Mouse (Mus musculus) embryonic facial prominence, embryonic 14.5 days (tissue): ENCODE measurements around the gene Ifit1bl2. TPM values are rescaled to one million over a fixed set of nuclear protein-coding genes. Genes with fewer than 3 reads are reported as not detected.
"Not testable (repeated sequence)": the region's sequence is repeated elsewhere in the genome, so short reads cannot be mapped to it uniquely, and the experiment has no call there.

Experiments
- ATAC-seq: fragments of 200-750 bp; cut with Nextera tagmentation; 2 replicates; pipeline ENCODE4 v1.8.0; 2017; ENCODE audit warnings: low read depth, moderate number of reproducible peaks, moderate TSS enrichment
- DNase-seq: peaks from one replicate; pipeline ENCODE4 v3.0.0-alpha.2; 2015; ENCODE audit warnings: low spot score
- H3K27ac ChIP-seq: fragments of 300-500 bp; sonication (generic); replicated peaks from 2 replicates; pipeline ENCODE4 v1.5.1; 2014; ENCODE audit warnings: low read depth, mild to moderate bottlenecking, low read length, moderate library complexity
- H3K27me3 ChIP-seq: fragments of 300-500 bp; sonication (generic); replicated peaks from 2 replicates; pipeline ENCODE4 v1.6.1; 2014; ENCODE audit warnings: low read length; ENCODE audit not compliant: control insufficient read depth, insufficient read depth
- H3K36me3 ChIP-seq: fragments of 300-500 bp; sonication (generic); 2 replicates; pipeline ENCODE4 v1.6.1; 2014; ENCODE audit warnings: low read length, mixed read lengths; ENCODE audit not compliant: control insufficient read depth, insufficient read depth
- H3K4me1 ChIP-seq: fragments of 300-500 bp; sonication (generic); 2 replicates; pipeline ENCODE4 v1.6.1; 2014; ENCODE audit warnings: antibody characterized with exemption, low read length; ENCODE audit not compliant: control insufficient read depth, insufficient read depth
- H3K4me2 ChIP-seq: fragments of 300-500 bp; sonication (generic); 2 replicates; pipeline ENCODE4 v1.6.1; 2014; ENCODE audit warnings: low read depth, mild to moderate bottlenecking, low read length, moderate library complexity, mixed read lengths
- H3K4me3 ChIP-seq: fragments of 300-500 bp; sonication (generic); 2 replicates; pipeline ENCODE4 v1.5.1; 2014; ENCODE audit warnings: low read depth, mild to moderate bottlenecking, low read length
- H3K9ac ChIP-seq: fragments of 300-500 bp; sonication (generic); 2 replicates; pipeline ENCODE4 v1.6.1; 2014; ENCODE audit warnings: low read depth, mild to moderate bottlenecking, low read length, moderate library complexity, mixed read lengths
- H3K9me3 ChIP-seq: fragments of 300-500 bp; sonication (generic); 2 replicates; pipeline ENCODE4 v1.6.1; 2016; ENCODE audit warnings: low read length; ENCODE audit not compliant: control insufficient read depth
- WGBS: fragments of 180-500 bp; shearing (Covaris S2); extraction: QIAGEN DNeasy Blood & Tissue Kit; methylation state at CpG from one replicate; pipeline ENCODE4 v1.1.7; 2014; 5-methylcytosine and 5-hydroxymethylcytosine counted together
- polyA plus RNA-seq: library from polyadenylated mRNA; unstranded; fragments of >200 nt; fragmentation: Nextera tagmentation; extraction: Ambion mirVana; gene quantifications from 2 replicates; pipeline ENCODE4 v1.2.1, GENCODE M21; 2014

The Ifit1bl2 gene
- polyA plus RNA-seq, 1 experiment from 2014 or later, result 0.40 TPM

DNA sequence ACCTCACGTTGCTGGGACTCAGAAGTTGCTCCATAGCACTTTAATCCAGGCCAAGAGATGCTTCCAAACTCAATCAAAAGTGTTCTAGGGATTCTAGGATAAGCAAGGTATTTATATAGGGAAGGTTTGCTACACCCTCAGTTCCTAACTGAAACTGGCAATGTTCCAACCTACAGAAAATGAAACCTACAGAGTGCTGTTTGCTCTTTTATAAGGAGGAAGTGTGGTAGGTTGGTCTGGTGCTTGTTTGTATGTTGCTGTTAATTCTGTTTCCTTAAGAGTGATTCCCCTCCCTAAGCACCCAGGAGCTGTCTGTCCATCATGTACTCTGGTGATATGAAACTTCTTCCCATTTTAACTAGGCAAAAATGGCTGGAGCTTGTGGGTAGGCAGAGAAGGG, 38.7 kb downstream of the Ifit1bl2 start, which contains the start of gene Ifit1bl1:
Gene Ifit1bl1, minus strand, starts transcription at position 69 of the 400 bp plus-strand sequence.
- not testable (repeated sequence) for H3K4me1 ChIP-seq, H3K27ac ChIP-seq, H3K4me2 ChIP-seq, H3K36me3 ChIP-seq, H3K9me3 ChIP-seq, H3K9ac ChIP-seq, H3K4me3 ChIP-seq, H3K27me3 ChIP-seq, ATAC-seq
- WGBS, result 54% methylated on average over 1 of the region's 1 CpGs
- DNase-seq, result peak; percentile 41

- not testable (repeated sequence) for H3K4me2 ChIP-seq, H3K36me3 ChIP-seq, H3K4me1 ChIP-seq, H3K9me3 ChIP-seq, H3K4me3 ChIP-seq, H3K27me3 ChIP-seq, ATAC-seq, H3K9ac ChIP-seq, H3K27ac ChIP-seq
- DNase-seq, result peak; percentile 41
Observed at GRCm38 (mm10) chr19:34599250-34599649, 41.3 kb downstream of the Ifit1bl2 start.

GRCm38 (mm10) chr19:34598341-34598740, 42.2 kb downstream of the Ifit1bl2 start:
- H3K4me2 ChIP-seq, result no peak overlapping the region
- H3K27ac ChIP-seq, result no peak overlapping the region
- no peaks in the 10 kb centered on the region for H3K9me3 ChIP-seq
- DNase-seq, result peak; percentile 87
- no peak overlapping the region for H3K4me3 ChIP-seq
- H3K27me3 ChIP-seq, result no peaks in the 10 kb centered on the region
- no peaks in the 10 kb centered on the region for H3K36me3 ChIP-seq
- H3K9ac ChIP-seq, result no peak overlapping the region
- 0 out of 2 replicates have a peak, but pooled peaks cover 6% of the 10 kb centered on the region for H3K4me1 ChIP-seq
- ATAC-seq, result peak; percentile 33; the same call in 1 of the 2 replicates
- 60% methylated on average over 2 of the region's 2 CpGs for WGBS

GRCm38 (mm10) chr19:34596811-34597210, 43.7 kb downstream of the Ifit1bl2 start:
- Histone ChIP-seq H3K9me3 (no peaks in the 10 kb centered on the region), H3K4me3 (no peak overlapping the region), H3K9ac (no peak overlapping the region), H3K4me1 (0 out of 2 replicates have a peak, but pooled peaks cover 6% of the 10 kb centered on the region), H3K27me3 (no peaks in the 10 kb centered on the region), H3K36me3 (no peaks in the 10 kb centered on the region), H3K27ac (no peak overlapping the region), H3K4me2 (no peak overlapping the region)
- no peak for ATAC-seq
- no peak for DNase-seq

DNA sequence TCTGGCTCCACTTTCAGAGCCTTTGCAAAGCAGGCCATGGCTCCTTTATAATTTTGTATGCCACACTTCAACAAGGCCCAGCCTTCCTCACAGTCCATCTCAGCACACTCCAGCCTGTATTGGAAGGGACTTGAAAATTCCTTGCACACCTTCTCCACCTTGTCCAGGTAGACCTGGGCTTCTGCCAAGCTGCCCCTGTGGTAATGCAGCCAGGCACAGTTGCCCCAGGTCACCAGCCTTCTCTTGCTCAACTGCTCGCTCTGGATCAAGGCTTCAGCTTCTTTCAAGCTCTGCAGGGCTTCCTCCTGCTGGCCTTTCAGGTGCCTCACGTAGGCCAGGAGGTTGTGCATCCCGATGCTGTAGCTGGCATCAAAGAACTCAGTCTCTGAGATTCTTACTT, 46.0 kb downstream of the Ifit1bl2 start:
- not testable (repeated sequence) for H3K9me3 ChIP-seq, H3K4me1 ChIP-seq, H3K27me3 ChIP-seq, H3K27ac ChIP-seq, H3K4me2 ChIP-seq, H3K4me3 ChIP-seq, ATAC-seq, H3K9ac ChIP-seq, DNase-seq, H3K36me3 ChIP-seq
- 79% methylated on average over 3 of the region's 3 CpGs for WGBS

DNA sequence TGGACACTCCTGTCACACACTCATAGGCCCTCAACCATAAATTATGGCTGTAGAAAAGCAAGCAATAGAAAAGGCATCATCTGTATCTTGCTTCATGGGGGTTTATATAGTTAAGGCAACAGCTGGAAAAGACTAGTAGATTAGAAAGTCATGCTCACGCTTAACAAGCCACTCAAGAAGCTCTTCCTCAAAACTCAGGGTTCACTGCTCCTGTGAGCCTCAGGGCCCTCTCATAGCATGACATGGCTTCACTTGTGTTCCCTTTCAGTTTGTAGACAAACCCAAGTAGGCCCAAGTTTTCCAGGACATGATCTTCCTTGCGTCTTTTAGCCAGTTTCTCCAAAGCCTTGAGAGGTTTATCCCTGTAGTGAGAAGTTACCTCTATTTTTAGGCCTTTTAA, 47.1 kb downstream of the Ifit1bl2 start:
- H3K36me3 ChIP-seq, result no peaks in the 10 kb centered on the region
- DNase-seq, result no peak
- no peak for ATAC-seq
- no peak overlapping the region for H3K9ac ChIP-seq
- no peak overlapping the region for H3K4me3 ChIP-seq
- H3K9me3 ChIP-seq, result no peaks in the 10 kb centered on the region
- no peak overlapping the region for H3K4me2 ChIP-seq
- 0 out of 2 replicates have a peak, but pooled peaks cover 3% of the 10 kb centered on the region for H3K4me1 ChIP-seq
- WGBS, result 89% methylated on average over 2 of the region's 2 CpGs
- no peak overlapping the region for H3K27ac ChIP-seq
- H3K27me3 ChIP-seq, result no peaks in the 10 kb centered on the region

GRCm38 (mm10) chr19:34588959-34589358, 51.6 kb downstream of the Ifit1bl2 start:
- Histone ChIP-seq H3K27ac (no peak overlapping the region), H3K4me2 (no peak overlapping the region), H3K4me1 (no peaks in the 10 kb centered on the region), H3K4me3 (no peak overlapping the region), H3K36me3 (no peaks in the 10 kb centered on the region), H3K27me3 (no peaks in the 10 kb centered on the region), H3K9ac (no peak overlapping the region), H3K9me3 (no peaks in the 10 kb centered on the region)
- ATAC-seq (no peak), DNase-seq (no peak)

DNA sequence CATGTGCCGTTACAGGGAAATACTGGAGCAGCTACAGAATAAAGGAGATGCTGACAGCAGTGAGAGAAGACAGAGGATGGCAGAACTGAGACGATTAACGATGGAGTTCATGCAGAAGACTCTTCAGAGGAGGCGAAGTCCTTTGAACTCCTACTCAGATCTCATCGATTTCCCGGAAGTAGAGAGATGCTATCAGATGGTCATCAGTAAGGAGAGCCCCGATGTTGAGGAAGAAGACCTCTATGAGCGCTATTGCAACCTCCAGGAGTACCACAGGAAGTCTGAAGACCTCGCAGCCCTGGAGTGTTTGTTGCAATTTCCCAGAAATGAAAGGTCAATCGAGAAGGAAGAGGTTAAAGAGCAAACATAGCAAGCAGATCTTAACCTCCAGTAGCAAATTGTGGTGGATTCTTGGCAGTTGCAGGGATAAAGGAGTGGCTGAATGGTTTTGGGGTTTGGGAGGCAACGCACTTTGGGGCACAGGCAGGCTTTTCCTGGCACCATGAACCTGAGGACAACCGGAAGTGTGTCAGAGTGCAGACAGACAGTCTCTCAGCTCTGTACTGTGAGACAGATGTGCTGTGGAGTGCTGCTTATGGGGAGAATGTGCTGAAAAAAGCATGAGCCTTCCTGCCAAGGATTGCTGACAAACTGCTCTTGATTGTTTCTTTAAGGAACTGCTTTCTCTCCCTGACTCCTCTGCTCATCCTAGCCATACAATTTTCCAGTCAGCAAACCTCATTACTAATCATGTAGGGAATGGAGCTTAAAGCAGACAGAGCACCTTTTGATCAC, 52.4 kb downstream of the Ifit1bl2 start:
- not testable (repeated sequence) for H3K27me3 ChIP-seq, H3K36me3 ChIP-seq, H3K4me3 ChIP-seq, H3K4me1 ChIP-seq, H3K9me3 ChIP-seq, H3K4me2 ChIP-seq, H3K9ac ChIP-seq, ATAC-seq
- peak; percentile 81 for DNase-seq
- WGBS, result 66% methylated on average over 6 of the region's 12 CpGs
- H3K27ac ChIP-seq, result peak overlapping the region; percentile 30; the same call in 1 of the 2 replicates
